Mouse (Mus musculus) bone marrow, adult 2 months (tissue): ENCODE data around the gene Gm5767. TPM values are rescaled to one million over a fixed set of nuclear protein-coding genes. Genes with fewer than 3 reads are reported as not detected.

Source experiments
- H3K27ac ChIP-seq: fragments of 200-500 bp; 2 replicates; pipeline ENCODE4 v1.5.1; 2012; ENCODE audit warnings: low read depth, mild to moderate bottlenecking, control low read depth, inconsistent platforms, low read length; ENCODE audit not compliant: control insufficient read depth, poor library complexity, insufficient read depth
- H3K4me1 ChIP-seq: fragments of 200-500 bp; 2 replicates; pipeline ENCODE4 v1.6.1; 2011; ENCODE audit warnings: low read length; ENCODE audit not compliant: control insufficient read depth, insufficient read depth
- H3K4me3 ChIP-seq: fragments of 200-500 bp; replicated peaks from 2 replicates; pipeline ENCODE3; 2011; ENCODE audit warnings: mild to moderate bottlenecking, low read depth, low read length, control low read depth; ENCODE audit not compliant: control insufficient read depth
- CTCF ChIP-seq: fragments of 200-500 bp; IDR thresholded peaks from 2 replicates; pipeline ENCODE4 v1.5.1; 2011; ENCODE audit warnings: low read length, control low read depth; ENCODE audit not compliant: control insufficient read depth, insufficient read depth
- POLR2A ChIP-seq: fragments of 200-500 bp; IDR thresholded peaks from 2 replicates; pipeline ENCODE4 v1.6.1; 2011; ENCODE audit warnings: low read depth, mild to moderate bottlenecking, control low read depth, low read length, borderline replicate concordance; ENCODE audit not compliant: control insufficient read depth
- WGBS: fragments of 180-500 bp; shearing (Covaris S2); methylation state at CpG from one replicate; pipeline ENCODE4 v1.1.7; 2018; 5-methylcytosine and 5-hydroxymethylcytosine counted together
- polyA plus RNA-seq: library from polyadenylated mRNA; stranded (reverse); fragments of >200 nt; gene quantifications from 2 replicates; pipeline ENCODE4 v1.2.4, GENCODE M21; 2011; ENCODE audit warnings: low replicate concordance; ENCODE audit not compliant: missing spikeins, insufficient read depth, insufficient read length

Gene Gm5767
- polyA plus RNA-seq, 1 experiment, result not detected

GRCm38 (mm10) chr16:8672811-8673210, 7.8 kb upstream of the Gm5767 start:
- Histone ChIP-seq H3K27ac (peak overlapping the region; percentile 45; the same call in 1 of the 2 replicates), H3K4me1 (peaks cover 10% of the 10 kb centered on the region), H3K4me3 (no peak overlapping the region)
- TF ChIP-seq CTCF, result no peak
- TF ChIP-seq POLR2A, result no peak

DNA sequence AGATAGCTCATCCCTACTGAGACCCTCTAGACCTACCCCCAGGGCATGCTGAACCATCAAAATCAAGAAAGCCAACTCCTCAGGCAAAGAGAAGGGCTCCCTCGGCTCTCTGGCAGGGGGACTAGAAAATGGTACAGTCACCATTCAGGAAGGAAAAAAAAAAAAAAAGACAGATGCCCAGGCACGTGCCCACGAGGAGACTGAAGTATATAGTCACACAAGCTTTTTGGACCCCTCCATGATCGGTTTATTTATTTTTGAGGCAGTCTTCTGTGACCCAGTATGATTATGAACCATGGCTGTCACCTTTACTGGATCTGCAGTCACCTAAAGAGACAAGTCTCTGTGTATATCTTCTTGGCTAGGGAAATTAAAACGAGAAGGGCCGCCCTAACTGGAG, 7.2 kb upstream of the Gm5767 start:
- 23% methylated on average over 6 of the region's 6 CpGs for WGBS
- H3K27ac ChIP-seq, result no peak overlapping the region
- no peak overlapping the region for H3K4me3 ChIP-seq
- TF ChIP-seq POLR2A (no peak), CTCF (no peak)
- H3K4me1 ChIP-seq, result peaks cover 10% of the 10 kb centered on the region

DNA sequence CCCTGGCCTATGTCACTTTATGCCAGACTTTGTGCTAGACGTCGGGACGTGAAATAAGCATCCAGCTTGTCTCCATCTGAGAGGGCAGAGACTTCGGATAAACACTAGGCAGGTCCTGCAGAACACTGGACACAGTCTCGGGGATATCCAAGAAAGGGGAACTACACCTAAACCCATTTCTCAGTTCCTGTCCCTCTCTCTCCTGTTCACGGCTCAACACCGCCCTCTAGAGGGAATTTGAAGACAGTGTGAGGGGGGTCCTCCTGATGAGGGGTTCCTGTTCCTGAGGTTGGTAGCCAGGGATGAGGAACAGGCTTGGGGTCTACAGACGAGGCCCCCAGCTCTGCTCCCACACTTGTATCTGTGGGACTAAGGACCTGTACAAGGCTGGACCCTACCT, 6.4 kb upstream of the Gm5767 start:
- Histone ChIP-seq H3K4me1 (peaks cover 9% of the 10 kb centered on the region), H3K27ac (peak overlapping the region; percentile 31), H3K4me3 (peak overlapping the region; percentile 27)
- WGBS, result 0% methylated on average over 8 of the region's 8 CpGs
- TF ChIP-seq POLR2A (no peak), CTCF (peak; percentile 80)

- peak overlapping the region; percentile 5 for H3K4me3 ChIP-seq
- H3K4me1 ChIP-seq, result peaks cover 4% of the 10 kb centered on the region
- H3K27ac ChIP-seq, result peak overlapping the region; percentile 80
- TF ChIP-seq CTCF (no peak), POLR2A (peak; percentile 52; the same call in 1 of the 2 replicates)
- WGBS, result 53% methylated on average over 8 of the region's 8 CpGs
Measured at GRCm38 (mm10) chr16:8675559-8675958, 5.0 kb upstream of the Gm5767 start.

- H3K27ac ChIP-seq, result peak overlapping the region; percentile 80
- TF ChIP-seq POLR2A (no peak), CTCF (no peak)
- H3K4me3 ChIP-seq, result peak overlapping the region; percentile 19
- peaks cover 3% of the 10 kb centered on the region for H3K4me1 ChIP-seq
- WGBS, result 39% methylated on average over 2 of the region's 2 CpGs
Measured at GRCm38 (mm10) chr16:8676228-8676627, 4.3 kb upstream of the Gm5767 start.

GRCm38 (mm10) chr16:8676800-8677199, 3.8 kb upstream of the Gm5767 start:
- WGBS, result 54% methylated on average over 4 of the region's 4 CpGs
- H3K27ac ChIP-seq, result peak overlapping the region; percentile 80
- H3K4me3 ChIP-seq, result no peak overlapping the region
- H3K4me1 ChIP-seq, result peaks cover 3% of the 10 kb centered on the region
- peak; percentile 92 for TF ChIP-seq CTCF
- no peak for TF ChIP-seq POLR2A

DNA sequence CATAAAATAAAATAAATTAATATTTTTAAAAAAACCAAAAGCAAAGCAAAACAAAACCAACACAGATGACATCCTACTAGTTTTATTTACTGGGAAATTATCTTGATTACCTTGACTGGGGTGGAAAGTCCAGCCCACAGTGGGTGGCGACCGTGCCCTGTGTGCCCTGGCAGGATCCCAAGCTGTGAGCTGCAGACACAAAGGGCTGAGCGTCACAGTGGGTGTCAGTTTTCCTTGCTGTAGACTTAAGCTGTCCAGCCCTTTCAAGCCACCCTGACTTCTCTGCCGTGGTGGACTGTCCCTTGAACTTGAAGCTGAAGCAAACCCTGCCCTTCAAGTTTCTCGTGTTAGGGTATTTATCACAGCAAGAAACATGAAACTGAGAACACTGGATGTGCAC, 2.5 kb upstream of the Gm5767 start:
- Histone ChIP-seq H3K4me3 (no peak overlapping the region), H3K27ac (peak overlapping the region; percentile 83), H3K4me1 (peaks cover 3% of the 10 kb centered on the region)
- peak; percentile 49 for TF ChIP-seq POLR2A
- TF ChIP-seq CTCF, result no peak
- WGBS, result 53% methylated on average over 5 of the region's 5 CpGs

GRCm38 (mm10) chr16:8678676-8679075, 1.9 kb upstream of the Gm5767 start:
- Histone ChIP-seq H3K4me3 (no peak overlapping the region), H3K4me1 (peaks cover 3% of the 10 kb centered on the region), H3K27ac (peak overlapping the region; percentile 83)
- WGBS, result 59% methylated on average over 4 of the region's 4 CpGs
- TF ChIP-seq POLR2A, result no peak
- no peak for TF ChIP-seq CTCF

DNA sequence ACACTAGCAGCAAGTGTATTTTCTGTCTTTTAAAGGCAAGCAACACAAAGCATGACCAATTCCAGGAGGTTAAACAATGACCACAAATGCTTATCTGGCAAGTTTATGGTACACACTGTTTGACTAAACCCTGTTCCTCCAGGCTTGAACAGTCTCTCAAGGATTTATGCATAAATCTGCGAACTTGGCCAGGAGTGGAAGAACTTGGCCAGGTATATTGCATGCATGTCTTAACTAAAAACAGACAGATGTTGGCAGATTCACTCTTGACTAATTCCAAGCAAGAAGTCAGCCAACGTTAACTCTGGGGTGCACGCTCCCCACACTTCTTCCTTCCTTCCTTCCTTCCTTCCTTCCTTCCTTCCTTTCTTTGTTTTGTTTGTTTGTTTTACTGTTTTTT, 790 bp upstream of the Gm5767 start:
- TF ChIP-seq POLR2A (no peak), CTCF (no peak)
- Histone ChIP-seq H3K4me3 (no peak overlapping the region), H3K27ac (no peak overlapping the region), H3K4me1 (no peaks in the 10 kb centered on the region; the same call in 1 of the 2 replicates)
- 58% methylated on average over 3 of the region's 3 CpGs for WGBS
